Mouse (Mus musculus): ENCODE data around the gene Nfkbie. TPM values are rescaled to one million over a fixed set of nuclear protein-coding genes. Genes with fewer than 3 reads are reported as not detected.
A peak's percentile ranks its signal among the peaks of the same experiment; 100 is the strongest.

The Nfkbie gene
- total RNA-seq (2017): 10.1 and 11.0 TPM in 2 replicates

GRCm38 (mm10) chr17:45555452-45556106 is at the start of gene Nfkbie:
Gene Nfkbie, plus strand, starts transcription at chr17:45555703.
- peak; percentile 58 for ATAC-seq (replicated peaks; ENCODE audit: low read depth, poor library complexity, severe bottlenecking)

GRCm38 (mm10) chr17:45505941-45506465 is 49.5 kb upstream of the Nfkbie start:
- ATAC-seq (replicated peaks; ENCODE audit: low read depth, poor library complexity, severe bottlenecking): no peak

DNA sequence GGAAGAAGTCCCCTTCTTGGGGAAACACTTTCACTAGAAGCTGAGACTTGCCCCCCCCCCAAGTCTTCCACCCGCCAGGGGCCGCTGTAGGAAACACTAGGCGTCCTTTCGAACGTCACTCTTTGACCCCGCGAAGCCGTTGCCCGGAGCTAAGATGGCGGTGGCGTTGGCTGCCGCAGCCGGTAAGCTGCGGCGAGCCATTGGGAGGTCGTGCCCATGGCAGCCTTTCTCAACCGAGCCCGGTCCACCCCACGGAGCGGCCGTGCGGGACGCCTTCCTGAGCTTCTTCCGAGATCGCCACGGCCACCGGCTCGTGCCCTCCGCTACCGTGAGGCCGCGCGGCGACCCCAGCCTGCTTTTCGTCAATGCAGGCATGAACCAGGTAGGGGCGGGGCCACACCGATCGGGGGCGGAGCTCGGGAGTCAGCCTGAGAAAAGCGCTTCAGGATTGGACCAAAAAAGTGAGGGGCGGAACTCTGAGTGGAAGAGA is 48.8 kb upstream of the Nfkbie start, which contains the start of gene Aars2:
Gene Aars2, plus strand, starts transcription at position 142 of the 490 bp plus-strand sequence.
- ATAC-seq (replicated peaks; ENCODE audit: low read depth, poor library complexity, severe bottlenecking): peak; percentile 88

GRCm38 (mm10) chr17:45510871-45511270 is 44.6 kb upstream of the Nfkbie start:
- ATAC-seq (replicated peaks; ENCODE audit: low read depth, poor library complexity, severe bottlenecking): no peak

GRCm38 (mm10) chr17:45511757-45512156 is 43.7 kb upstream of the Nfkbie start:
- no peak for ATAC-seq (replicated peaks; ENCODE audit: low read depth, poor library complexity, severe bottlenecking)

- ATAC-seq (replicated peaks; ENCODE audit: low read depth, poor library complexity, severe bottlenecking): no peak
Observed at GRCm38 (mm10) chr17:45515204-45515726, 40.2 kb upstream of the Nfkbie start.

DNA sequence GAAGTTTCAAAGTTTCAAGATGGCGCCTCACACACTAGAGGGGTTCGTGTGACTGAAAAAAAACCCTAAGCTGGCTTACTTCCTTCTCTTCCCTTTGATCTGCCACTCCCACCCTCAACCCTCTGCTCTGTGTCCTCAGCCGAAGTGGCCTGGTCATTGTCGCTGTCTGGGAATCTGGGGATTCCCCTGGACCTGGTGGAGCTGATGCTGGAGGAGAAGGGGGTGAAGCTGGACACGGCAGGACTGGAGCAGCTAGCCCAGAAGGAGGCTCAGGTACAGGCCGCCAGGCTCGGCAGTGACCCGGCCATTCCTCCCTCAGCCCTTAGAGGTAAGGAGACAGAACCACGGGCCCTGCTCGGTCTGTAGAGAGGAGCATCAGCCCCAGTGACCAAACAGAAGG is 39.7 kb upstream of the Nfkbie start:
- no peak for ATAC-seq (replicated peaks; ENCODE audit: low read depth, poor library complexity, severe bottlenecking)

DNA sequence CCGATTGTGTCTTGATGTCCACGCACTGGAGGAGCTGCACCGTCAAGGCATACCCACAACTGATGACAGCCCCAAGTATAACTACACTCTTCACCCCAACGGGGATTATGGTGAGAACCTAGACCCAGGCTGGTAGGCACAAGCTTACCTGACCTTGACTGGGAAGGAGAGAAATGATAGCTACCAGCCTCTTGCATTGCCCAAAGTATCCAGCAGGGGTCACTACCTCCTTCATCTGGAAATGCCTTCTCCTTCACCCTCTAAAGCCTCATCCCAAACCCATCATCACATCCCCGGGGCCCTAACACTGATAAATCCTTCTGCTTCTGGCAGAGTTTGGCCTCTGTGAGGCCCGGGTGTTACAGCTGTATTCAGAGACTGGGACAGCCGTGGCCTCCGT is 39.0 kb upstream of the Nfkbie start:
- ATAC-seq (replicated peaks; ENCODE audit: low read depth, poor library complexity, severe bottlenecking): peak; percentile 75

GRCm38 (mm10) chr17:45517135-45517534 is 38.4 kb upstream of the Nfkbie start:
- ATAC-seq (replicated peaks; ENCODE audit: low read depth, poor library complexity, severe bottlenecking): no peak

- peak; percentile 78 for ATAC-seq (replicated peaks; ENCODE audit: low read depth, poor library complexity, severe bottlenecking)
Observed at GRCm38 (mm10) chr17:45517549-45518215, 37.8 kb upstream of the Nfkbie start.

- no peak for ATAC-seq (replicated peaks; ENCODE audit: low read depth, poor library complexity, severe bottlenecking)
Observed at GRCm38 (mm10) chr17:45518766-45519475, 36.6 kb upstream of the Nfkbie start.

- no peak for ATAC-seq (replicated peaks; ENCODE audit: low read depth, poor library complexity, severe bottlenecking)
Observed at GRCm38 (mm10) chr17:45520136-45520535, 35.4 kb upstream of the Nfkbie start.

DNA sequence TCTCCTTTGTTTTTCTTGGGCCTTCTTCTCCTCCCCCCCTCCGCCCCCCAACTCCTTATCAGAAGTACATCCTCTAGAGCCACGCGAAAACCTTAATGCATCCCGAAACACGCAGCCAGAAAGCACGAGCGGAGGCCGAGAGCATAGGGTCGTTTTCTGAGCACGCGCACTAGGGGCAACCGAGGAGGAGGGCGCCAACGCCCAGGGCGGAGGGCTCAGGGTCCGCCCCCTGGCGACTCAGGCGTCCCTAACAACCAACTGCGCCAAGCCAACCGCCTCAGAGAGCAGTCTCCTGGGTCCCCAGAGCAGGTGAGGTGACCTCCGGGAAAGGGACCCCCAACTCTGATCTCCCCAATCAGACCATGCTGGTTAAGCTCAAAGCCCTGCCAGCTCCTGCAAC is 32.2 kb upstream of the Nfkbie start, which contains the start of gene Tcte1:
Gene Tcte1, plus strand, starts transcription at position 172 of the 400 bp plus-strand sequence.
- ATAC-seq (replicated peaks; ENCODE audit: low read depth, poor library complexity, severe bottlenecking): no peak

DNA sequence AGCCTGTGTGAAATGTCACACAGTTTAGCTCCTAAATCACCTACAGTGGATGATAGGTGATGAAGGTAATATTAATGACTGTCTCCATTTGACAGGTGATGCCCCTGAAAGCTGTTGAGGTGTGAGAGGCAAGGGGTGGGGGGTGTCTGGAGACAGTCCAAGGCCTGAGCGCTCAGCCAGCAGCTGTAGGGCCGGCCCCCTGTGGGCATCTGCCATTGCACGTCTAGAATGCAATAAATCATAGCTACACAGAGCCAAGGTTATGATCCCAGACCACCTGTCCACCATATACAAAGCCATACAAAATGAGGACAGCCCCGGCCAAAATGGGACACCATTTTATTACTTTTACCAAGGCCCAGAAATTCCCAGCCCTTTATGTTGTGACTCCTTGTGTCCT is 30.5 kb upstream of the Nfkbie start:
- no peak for ATAC-seq (replicated peaks; ENCODE audit: low read depth, poor library complexity, severe bottlenecking)

DNA sequence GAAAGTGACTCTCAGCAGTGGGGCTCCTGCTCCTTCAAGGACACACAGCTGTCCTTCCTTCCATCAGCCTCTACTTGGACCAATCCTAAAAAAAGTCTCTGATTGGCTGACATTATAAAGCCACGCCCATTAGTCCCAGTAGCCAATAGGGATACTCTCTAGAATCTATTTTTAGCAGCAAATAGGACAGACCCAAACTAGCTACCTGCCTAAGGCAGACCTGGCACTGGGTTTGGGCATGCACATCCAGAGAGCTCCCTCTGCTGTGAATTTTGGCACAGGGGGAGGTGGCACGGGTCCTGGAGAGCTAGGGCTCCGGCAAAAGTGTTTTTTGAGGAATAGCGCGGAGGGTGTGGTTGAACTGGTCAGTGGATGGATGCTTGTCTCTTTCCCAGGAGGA is 28.9 kb upstream of the Nfkbie start:
- ATAC-seq (replicated peaks; ENCODE audit: low read depth, poor library complexity, severe bottlenecking): no peak

DNA sequence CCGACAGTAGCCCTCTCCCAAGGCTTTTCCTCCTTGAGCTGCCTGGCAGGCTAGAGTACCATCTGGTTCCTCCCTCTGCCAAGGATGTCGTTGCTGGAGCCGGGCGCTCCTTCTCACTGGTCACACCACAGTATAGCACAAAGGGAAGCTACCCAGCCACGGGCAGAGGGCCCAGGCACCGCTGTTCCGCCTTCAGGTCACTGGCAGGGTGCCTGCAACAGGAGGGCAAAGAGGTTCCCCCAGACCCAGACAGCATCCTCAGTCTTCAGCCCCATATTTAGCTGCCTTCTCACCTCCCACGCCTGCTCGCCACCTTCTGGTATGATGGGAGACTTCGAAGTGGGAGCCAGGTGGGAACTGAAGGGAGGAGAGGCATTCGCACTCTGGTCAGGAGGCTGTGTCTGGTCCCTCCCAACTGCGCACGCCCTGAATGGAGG is 25.1 kb upstream of the Nfkbie start:
- no peak for ATAC-seq (replicated peaks; ENCODE audit: low read depth, poor library complexity, severe bottlenecking)

- ATAC-seq (replicated peaks; ENCODE audit: low read depth, poor library complexity, severe bottlenecking): no peak
Observed at GRCm38 (mm10) chr17:45532896-45533295, 22.6 kb upstream of the Nfkbie start.

GRCm38 (mm10) chr17:45536264-45536663 is 19.2 kb upstream of the Nfkbie start:
- ATAC-seq (replicated peaks; ENCODE audit: low read depth, poor library complexity, severe bottlenecking): peak; percentile 54; the same call in 1 of the 2 replicates

- no peak for ATAC-seq (replicated peaks; ENCODE audit: low read depth, poor library complexity, severe bottlenecking)
Observed at GRCm38 (mm10) chr17:45538394-45538793, 17.1 kb upstream of the Nfkbie start.

DNA sequence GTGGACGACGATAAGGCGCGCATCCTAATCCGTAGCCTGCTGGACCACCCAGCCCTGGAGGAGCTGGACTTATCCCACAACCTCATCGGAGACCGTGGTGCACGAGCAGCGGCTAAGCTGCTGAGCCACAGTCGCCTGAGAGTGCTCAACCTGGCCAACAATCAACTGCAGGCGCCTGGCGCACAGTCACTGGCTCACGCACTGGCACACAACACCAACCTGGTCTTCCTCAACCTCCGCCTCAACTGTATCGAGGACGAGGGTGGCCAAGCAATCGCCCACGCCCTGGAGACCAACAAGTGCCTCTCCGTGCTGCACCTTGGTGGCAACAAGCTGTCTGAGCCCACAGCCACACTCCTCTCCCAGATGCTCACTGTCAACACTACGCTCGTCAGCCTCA is 15.8 kb upstream of the Nfkbie start:
- ATAC-seq (replicated peaks; ENCODE audit: low read depth, poor library complexity, severe bottlenecking): no peak
